Mouse (Mus musculus) intestine, embryonic 15.5 days (tissue): ENCODE data around the gene Ptprq. TPM values are rescaled to one million over a fixed set of nuclear protein-coding genes. Genes with fewer than 3 reads are reported as not detected.

Experiments used
- ATAC-seq: fragments of 200-750 bp; cut with Nextera tagmentation; 2 replicates; pipeline ENCODE4 v1.8.0; 2017; ENCODE audit warnings: moderate TSS enrichment, moderate library complexity
- H3K27ac ChIP-seq: fragments of 300-500 bp; sonication (generic); 2 replicates; pipeline ENCODE4 v1.5.1; 2015; ENCODE audit warnings: mild to moderate bottlenecking, inconsistent platforms
- H3K27me3 ChIP-seq: fragments of 300-500 bp; sonication (generic); replicated peaks from 2 replicates; pipeline ENCODE4 v1.6.1; 2015; ENCODE audit warnings: inconsistent platforms
- H3K36me3 ChIP-seq: fragments of 300-500 bp; sonication (generic); 2 replicates; pipeline ENCODE4 v1.6.1; 2015; ENCODE audit warnings: inconsistent platforms
- H3K4me1 ChIP-seq: fragments of 300-500 bp; sonication (generic); replicated peaks from 2 replicates; pipeline ENCODE4 v1.6.1; 2015; ENCODE audit warnings: inconsistent platforms
- H3K4me2 ChIP-seq: fragments of 300-500 bp; sonication (generic); replicated peaks from 2 replicates; pipeline ENCODE4 v1.6.1; 2015; ENCODE audit warnings: mild to moderate bottlenecking, inconsistent platforms
- H3K4me3 ChIP-seq: fragments of 300-500 bp; sonication (generic); replicated peaks from 2 replicates; pipeline ENCODE4 v1.5.1; 2015; ENCODE audit warnings: inconsistent platforms
- H3K9ac ChIP-seq: fragments of 300-500 bp; sonication (generic); 2 replicates; pipeline ENCODE4 v1.6.1; 2015; ENCODE audit warnings: inconsistent platforms
- H3K9me3 ChIP-seq: fragments of 300-500 bp; sonication (generic); 2 replicates; pipeline ENCODE4 v1.6.1; 2016; ENCODE audit warnings: inconsistent platforms
- WGBS: fragments of 180-500 bp; shearing (Covaris S2); methylation state at CpG from one replicate; pipeline ENCODE4 v1.1.7; 2015; 5-methylcytosine and 5-hydroxymethylcytosine counted together
- polyA plus RNA-seq: library from polyadenylated mRNA; unstranded; fragments of >200 nt; fragmentation: Nextera tagmentation; extraction: Ambion mirVana; gene quantifications from 2 replicates; pipeline ENCODE4 v1.2.1, GENCODE M21; 2015

The Ptprq gene
- polyA plus RNA-seq, 1 experiment from 2014 or later, result 0.05 TPM

- Histone ChIP-seq H3K9me3 (no peaks in the 10 kb centered on the region), H3K9ac (no peak overlapping the region), H3K4me3 (no peak overlapping the region), H3K27me3 (no peaks in the 10 kb centered on the region), H3K36me3 (no peaks in the 10 kb centered on the region), H3K4me1 (no peaks in the 10 kb centered on the region), H3K27ac (no peak overlapping the region), H3K4me2 (no peak overlapping the region)
- 78% methylated on average over 5 of the region's 5 CpGs for WGBS
- no peak for ATAC-seq
Observed at GRCm38 (mm10) chr10:107471712-107472111, 248.1 kb downstream of the Ptprq start.

GRCm38 (mm10) chr10:107467819-107468218 is 252.0 kb downstream of the Ptprq start:
- H3K9me3 ChIP-seq, result no peaks in the 10 kb centered on the region
- H3K27ac ChIP-seq, result no peak overlapping the region
- WGBS, result 67% methylated on average over 7 of the region's 7 CpGs
- H3K4me1 ChIP-seq, result no peaks in the 10 kb centered on the region
- no peaks in the 10 kb centered on the region for H3K27me3 ChIP-seq
- no peak overlapping the region for H3K4me2 ChIP-seq
- H3K9ac ChIP-seq, result no peak overlapping the region
- H3K4me3 ChIP-seq, result no peak overlapping the region
- no peaks in the 10 kb centered on the region for H3K36me3 ChIP-seq
- ATAC-seq, result no peak

Other genes starting within 250 kb of the Ptprq start
- gene Myf5, start 233.9 kb downstream of the Ptprq start, polyA plus RNA-seq, result 0.13 TPM in 1 of 2 replicates, not detected in the other
- gene Myf6, start 225.3 kb downstream of the Ptprq start, polyA plus RNA-seq, result 0.23 TPM in 1 of 2 replicates, not detected in the other
- 0.04 and 0.05 TPM in 2 replicates for gene Otogl, start 192.1 kb upstream of the Ptprq start, polyA plus RNA-seq